Mouse (Mus musculus): ENCODE results near the gene Trank1. TPM values are rescaled to one million over a fixed set of nuclear protein-coding genes. Genes with fewer than 3 reads are reported as not detected.
A peak's percentile ranks its signal among the peaks of the same experiment; 100 is the strongest.

Gene Trank1
- total RNA-seq (2022): 100 to 1,000 TPM; 194 to 269 (median 224) TPM

DNA sequence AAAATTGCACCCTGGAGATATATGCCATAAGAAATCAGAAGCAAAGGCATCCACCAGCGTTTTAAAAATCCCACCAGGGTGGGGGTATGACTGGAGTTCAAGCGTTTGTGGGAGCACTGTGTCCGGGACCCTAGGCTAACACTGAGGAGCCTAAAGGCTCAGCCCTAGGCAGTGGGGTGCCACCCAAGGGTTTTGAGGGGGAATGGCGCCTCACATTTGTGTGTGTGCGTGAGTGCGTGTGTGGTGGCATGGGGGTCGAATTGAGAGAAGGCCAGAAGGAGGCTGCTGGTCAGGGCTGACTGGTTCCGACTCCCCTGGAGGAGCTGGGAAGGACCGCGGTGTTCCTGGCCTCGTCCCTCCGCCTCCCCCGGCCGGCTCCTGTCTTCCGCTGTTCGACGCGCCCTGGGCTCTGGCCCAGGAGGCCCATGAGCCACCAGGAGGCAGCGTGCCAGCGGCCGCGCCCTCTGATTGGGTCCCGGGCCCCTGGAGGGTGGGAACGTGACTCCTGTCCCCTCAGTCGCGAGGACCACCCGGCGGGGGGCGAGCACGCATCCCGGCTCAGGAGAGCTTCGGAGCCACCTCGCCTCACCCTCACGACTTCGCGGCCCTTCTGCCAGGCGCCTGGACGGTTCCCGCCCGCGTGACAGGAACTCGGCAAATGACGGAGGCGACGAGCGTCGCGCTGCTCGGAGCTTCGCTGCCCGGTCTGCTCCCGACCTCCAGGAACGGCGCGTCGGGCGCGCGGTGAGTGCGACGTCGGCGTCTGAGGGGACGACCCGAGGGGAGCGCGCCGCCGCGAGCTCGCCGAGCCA, at the start of gene Trank1:
TSS of gene Trank1 (plus strand) at position 709 of the 812 bp plus-strand sequence.
- peak in 1 of 2 experiments; percentile 35 for DNase-seq (ENCODE audit: low spot score in 2 of 2)

DNA sequence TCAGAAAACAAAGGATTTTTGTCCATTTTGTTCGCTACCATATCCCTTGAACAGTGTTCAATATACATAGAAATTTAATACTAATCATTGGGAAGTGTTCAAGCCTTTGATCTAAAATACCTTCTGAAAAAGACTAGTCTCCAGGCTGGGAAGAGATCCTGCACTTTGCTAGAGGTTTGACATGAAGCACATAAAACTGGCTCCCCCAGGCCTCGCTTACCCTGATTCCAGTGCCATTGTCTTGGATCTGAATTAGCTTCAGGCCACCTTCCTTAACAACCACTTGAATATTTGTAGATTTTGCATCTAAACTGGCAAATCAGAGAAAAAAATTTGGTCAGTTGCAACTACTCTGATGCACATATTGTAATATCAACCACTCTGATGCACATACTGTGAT, 43.5 kb upstream of the Trank1 start:
- no peak for DNase-seq (ENCODE audit: low spot score in 2 of 2)

DNA sequence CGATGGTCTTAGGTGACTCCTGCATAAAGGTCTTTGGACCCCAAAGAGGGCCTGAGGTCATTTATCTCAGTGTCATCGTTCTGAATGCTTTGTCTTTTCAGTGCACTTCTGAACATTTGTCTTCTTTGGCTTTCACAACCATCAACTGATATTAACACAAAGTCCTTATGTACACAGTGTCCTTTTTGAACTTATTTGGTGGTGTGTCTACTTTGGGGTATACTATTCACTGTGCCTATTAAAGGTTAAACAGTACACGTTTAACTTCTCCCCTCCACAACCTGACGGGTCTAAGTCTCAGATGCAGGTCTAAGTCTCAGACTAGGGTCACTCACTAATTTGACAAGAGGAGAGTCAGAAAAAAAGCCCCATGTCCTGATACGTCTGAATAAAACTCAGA, 40.9 kb upstream of the Trank1 start:
- DNase-seq (ENCODE audit: low spot score in 2 of 2): no peak

DNA sequence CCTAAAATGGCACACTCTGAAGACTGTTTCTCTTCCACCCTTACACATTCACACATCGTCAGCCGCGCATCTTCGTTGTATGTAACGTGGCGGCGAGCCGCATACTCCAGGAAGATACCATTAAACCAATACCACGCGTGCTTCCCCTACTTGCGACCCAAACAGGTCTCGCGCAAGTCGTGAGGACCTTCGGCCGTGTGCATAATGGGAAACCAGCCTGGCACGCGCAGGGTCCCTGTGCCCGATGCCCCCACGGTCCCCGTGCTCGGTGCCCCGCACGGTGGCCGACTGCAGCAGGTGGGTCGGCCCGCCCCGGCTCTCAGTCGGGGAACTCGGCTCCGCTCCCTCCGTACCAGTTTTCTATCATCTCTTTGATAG, 40.5 kb upstream of the Trank1 start:
- no peak for DNase-seq (ENCODE audit: low spot score in 2 of 2)

DNA sequence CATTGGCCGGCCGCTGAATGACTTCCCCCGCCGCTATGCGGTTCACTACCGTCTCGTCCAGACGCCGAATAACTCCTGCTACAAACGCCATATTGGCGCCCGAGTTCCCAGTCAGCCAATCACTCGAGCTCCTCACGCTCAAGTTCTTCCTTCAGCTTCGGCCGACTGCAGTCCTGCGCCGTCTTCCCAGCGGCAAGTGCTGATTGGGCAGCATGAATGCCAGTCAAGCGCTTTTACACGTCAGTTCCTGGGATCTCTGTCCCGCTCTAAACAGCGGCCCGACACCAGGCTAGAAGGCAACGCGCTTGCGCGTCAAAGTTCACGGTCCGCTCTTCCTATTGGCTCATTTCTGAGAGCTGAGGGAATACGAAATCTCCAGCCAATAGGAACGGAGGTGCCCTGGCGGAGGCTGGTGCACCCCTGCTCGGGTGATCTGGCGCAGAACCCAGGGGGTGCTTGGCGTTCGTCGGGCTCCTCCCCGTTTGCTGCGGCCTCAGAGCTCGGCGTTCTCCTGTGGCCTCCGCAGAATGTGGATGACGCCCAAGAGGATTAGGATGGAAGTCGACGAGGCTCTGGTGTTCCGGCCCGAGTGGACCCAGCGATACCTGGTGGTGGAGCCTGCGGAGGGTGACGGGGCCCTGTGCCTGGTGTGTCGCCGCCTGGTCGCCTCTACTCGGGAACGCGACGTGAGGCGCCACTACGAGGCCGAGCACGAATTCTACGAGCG, 39.9 kb upstream of the Trank1 start, which contains the start of the genes Mlh1 and Epm2aip1:
TSS of gene Mlh1 (minus strand) at position 358 of the 727 bp plus-strand sequence.
TSS of gene Epm2aip1 (plus strand) at position 496 of the 727 bp plus-strand sequence.
- peak; percentile 99 for DNase-seq (ENCODE audit: low spot score in 2 of 2)

DNA sequence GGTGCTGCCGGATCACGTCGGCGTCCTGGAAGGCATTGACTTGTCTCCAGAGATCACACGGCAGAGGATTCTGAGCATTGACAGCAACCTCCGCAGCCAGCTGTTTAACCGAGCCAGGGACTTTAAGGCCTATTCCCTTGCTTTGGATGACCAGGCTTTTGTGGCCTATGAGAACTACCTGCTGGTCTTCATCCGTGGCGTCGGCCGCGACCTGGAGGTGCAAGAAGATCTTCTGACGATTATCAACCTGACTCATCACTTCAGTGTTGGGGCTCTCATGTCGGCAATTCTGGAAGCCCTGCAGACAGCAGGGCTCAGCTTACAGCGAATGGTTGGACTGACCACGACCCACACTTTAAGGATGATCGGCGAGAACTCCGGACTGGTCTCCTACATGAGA, 39.2 kb upstream of the Trank1 start:
- peak in 1 of 2 experiments; percentile 21 for DNase-seq (ENCODE audit: low spot score in 2 of 2)

DNA sequence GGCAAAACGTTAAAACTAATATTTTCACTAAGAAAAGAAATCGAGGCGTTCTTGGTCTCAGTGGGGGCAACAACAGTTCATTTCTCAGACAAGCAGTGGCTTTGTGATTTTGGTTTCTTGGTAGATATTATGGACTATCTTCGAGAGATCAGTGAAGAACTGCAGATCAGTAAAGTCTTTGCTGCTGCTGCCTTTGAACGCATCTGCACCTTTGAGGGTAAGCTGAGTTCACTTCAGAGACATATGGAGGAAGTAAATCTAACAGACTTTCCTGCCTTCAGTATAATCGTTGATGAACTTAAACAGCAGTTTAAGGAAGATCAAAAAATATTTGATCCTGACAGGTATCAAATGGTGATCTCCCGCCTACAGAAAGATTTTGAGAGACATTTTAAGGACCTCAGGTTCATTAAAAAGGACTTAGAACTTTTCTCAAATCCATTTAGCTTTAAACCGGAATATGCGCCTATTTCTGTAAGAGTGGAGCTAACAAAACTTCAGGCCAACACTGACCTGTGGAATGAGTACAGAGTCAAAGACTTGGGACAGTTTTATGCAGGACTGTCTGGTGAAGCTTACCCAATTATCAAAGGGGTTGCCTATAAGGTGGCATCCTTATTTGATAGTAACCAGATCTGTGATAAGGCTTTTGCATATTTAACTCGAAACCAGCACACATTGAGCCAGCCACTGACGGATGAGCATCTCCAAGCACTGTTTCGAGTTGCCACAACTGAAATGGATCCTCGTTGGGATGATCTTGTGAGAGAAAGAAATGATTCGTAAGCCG, 38.3 kb upstream of the Trank1 start:
- no peak for DNase-seq (ENCODE audit: low spot score in 2 of 2)

DNA sequence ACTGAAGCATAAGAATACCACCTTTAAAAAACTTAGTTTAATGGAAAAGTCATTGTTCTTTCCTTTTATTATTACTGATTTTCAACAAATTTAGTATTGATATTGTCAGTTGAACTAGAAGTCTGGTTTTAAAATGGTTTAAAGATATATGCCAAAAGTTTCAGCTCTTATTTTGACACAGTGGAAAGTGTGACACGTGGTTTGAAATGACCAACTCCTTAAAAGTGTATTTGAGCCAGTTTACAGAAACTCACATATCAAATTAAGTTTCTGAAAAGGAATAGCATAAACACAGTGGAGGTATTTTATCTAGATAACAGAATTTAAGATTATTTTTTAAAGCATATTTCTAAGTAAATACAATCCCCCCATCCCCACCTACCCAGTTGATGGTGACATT, 37.6 kb upstream of the Trank1 start:
- no peak for DNase-seq (ENCODE audit: low spot score in 2 of 2)

DNA sequence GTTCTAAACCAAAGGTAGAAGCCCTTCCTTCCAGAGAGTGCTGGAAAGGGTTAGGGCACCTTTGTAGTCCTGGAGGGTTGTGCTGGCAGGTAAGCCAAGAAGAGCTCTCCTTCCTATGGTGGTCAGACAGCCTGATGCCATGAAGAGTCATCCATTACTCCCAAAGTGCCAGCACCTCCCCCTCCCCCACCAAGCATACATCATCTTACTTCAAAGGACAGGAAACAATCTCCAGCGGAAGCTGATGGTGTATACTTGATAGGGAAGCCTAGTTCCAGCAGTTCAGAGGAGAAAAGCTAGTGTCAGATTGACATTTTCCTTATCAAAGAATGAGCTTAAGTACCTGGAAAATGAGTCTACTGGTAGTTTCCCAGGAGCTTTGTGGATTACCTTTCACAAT, 36.4 kb upstream of the Trank1 start:
- no peak for DNase-seq (ENCODE audit: low spot score in 2 of 2)

DNA sequence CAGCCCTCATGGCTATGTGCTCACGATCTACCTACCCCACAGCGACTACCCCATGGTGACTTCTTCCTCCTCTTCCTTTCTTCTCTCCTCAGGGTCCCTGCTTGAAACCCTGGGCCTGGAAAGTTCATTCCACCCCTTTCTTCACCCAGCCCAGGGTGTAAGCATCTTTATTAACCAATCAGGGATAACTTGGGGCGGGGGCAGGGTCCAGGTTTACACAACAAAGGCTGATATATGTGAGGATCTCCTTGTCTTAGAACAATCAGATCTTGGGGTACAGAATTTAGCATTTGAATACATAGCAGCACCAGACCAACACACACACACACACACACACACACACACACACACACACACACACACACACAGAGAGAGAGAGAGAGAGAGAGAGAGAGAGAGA, 26.5 kb upstream of the Trank1 start:
- no peak for DNase-seq (ENCODE audit: low spot score in 2 of 2)

DNA sequence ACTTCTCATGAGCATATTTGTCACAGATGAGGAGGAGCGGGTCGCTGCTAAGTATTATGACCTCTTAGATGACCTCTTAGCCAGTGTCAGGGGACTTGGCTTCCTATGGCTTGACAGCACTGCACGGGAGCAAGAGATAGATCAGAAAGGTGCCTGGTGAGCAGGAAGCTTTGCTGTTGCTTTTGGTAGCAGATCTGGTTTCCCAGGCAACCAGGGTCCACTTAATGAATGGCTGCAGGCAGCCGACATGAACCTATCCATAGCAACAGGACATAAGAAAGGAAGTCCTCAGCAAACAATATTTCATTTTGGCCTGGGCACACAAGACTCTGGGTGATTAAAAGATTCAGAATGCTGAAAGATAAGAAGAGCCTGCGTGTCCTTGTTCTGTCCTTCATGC, 25.9 kb upstream of the Trank1 start:
- no peak for DNase-seq (ENCODE audit: low spot score in 2 of 2)

DNA sequence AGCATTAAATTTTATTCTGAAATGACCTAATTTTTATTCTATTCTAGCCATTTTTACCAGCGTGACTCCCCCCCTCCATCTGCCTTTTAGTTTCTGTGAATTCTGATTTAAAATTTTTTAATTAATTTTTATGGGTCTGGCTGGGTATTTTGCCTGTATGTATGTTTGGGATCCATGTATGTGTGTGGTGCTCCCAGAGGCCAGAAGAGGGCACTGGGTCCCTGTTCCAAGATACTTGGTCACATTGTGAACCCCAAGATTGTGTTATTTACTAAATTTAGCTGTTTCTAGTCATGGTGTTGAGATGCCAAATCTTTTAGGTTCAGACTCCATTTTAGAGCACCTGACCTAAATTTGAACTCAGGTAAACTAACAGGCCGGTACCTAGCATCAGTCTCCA, 25.1 kb upstream of the Trank1 start:
- no peak for DNase-seq (ENCODE audit: low spot score in 2 of 2)

DNA sequence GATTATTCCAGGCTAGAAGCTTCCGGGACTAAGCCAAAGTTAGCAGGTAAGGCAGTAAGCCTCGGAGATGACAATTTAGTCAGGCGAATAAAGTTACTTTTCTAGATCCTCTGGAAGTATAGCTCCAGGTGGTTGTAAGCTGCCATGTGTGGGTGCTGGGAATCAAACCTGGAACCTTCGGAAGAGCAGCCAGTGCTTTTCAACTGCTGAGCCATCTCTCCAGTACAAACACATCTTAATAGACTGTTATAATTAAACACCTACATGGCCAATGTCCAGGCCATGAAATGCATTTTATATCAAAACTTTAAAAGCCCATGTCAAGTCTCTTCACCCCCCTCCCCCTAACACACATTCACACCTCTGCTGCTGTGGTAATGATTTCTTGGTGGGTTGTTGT, 23.6 kb upstream of the Trank1 start:
- DNase-seq (ENCODE audit: low spot score in 2 of 2): no peak

DNA sequence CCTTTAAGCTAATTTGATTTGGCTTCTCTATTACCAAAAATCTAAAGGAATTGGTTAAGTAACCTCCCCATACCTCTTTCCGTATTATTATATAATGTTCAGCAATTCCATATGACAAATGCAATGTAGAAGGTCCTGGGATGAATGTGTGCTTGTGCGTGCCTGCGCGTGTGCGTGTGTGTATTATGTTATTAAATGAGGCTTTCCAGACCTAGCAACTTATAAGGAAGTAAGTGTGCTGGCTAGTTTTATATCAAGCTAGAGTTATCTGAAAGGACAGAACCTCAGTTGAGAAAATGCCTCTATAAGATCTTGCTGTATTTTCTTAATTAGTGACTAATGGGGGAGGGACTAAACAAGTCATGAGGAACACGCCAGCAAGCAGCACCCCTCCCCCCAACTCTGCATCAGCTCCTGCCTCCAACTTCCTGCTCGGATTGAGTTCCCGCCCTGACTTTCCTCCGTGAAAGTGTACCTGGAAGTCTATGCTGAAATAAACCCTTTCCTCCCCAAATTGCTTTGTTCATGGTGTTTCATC, 22.2 kb upstream of the Trank1 start:
- no peak for DNase-seq (ENCODE audit: low spot score in 2 of 2)

DNA sequence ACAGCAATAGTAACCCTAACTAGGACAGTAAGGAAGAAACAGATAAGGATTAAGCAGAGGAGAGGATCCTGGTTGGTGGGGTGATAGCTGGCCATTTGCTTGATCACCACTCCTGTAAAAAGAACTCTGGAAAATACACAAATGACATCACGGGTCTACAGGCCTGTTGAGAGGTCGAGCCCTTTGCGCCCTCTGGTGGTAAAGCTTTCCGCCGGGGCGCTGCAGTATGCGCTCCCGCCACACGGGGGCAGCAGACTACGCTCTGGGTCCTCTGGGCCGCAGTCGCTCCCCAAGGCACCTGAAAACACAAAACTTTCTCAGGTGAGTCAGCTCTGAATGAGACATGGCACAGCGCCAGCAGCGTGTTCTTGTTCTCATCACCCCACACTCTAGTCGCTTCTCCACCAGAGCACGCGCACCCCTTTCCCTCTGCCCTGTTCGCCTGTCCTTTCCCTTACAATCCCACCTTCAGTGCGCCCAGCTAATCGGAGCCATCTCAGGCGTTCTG, 21.7 kb upstream of the Trank1 start:
- DNase-seq (ENCODE audit: low spot score in 2 of 2): peak; percentile 85 to 96

DNA sequence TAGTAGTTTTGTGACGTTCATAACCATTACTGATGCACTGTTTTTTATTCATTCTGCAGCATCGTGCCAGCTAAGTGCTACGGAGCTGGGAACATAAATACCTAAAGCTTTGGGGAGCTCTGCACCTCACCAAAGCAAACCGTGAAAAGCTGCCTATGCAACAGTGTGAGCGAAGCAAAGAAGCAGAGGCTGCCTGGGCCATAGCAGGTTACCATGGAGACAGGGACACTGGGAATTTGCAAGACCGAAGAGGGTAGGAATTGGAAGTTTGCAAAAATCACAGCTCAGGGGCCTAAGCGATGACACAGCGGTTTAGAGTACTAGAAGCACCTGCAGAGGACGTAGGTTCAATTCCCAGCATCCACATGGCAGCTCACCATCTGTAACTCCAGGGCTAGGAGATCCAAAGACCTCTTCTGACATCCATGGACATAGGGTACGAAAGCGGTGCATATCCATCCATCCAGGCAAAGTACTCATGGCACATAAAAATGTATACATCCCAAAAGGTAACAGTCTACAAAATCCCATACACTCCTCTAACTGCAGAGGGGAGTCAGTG, 20.9 kb upstream of the Trank1 start:
- no peak for DNase-seq (ENCODE audit: low spot score in 2 of 2)

DNA sequence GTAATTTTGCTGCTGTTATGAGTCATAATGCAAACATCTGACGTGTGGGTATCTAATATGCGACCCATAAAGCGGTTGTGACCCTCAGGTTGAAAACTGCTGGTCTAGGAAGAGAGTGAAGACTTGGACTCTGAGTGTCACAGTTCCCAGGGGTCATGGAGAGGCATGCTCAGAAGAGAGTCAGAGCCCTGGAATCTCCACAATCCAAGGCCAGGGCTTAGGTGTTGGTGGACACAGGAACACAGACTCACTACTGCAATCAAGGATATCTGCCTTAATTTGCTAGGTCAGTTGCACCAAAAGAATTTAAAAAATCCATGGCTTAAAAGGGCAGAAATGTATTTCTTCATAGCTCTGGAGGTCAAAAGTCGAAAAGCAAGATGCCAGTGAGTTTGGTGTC, 18.3 kb upstream of the Trank1 start:
- no peak for DNase-seq (ENCODE audit: low spot score in 2 of 2)

DNA sequence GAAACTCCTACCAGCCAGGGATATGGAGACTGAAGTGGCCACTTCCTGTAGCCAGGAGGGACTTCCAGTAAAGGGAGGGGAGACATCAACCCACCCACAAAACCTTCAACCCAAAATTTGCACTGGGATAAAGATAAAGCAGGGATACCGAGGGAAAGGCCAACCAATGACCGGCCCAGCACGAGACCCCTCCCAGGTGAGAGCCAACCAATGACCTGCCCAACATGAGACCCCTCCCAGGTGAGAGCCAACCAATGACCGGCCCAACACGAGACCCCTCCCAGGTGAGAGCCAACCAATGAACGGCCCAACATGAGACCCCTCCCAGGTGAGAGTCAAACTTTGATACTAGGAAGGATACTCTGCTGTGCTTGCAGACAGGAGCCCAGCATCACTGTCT, 16.6 kb upstream of the Trank1 start:
- DNase-seq (ENCODE audit: low spot score in 2 of 2): no peak

DNA sequence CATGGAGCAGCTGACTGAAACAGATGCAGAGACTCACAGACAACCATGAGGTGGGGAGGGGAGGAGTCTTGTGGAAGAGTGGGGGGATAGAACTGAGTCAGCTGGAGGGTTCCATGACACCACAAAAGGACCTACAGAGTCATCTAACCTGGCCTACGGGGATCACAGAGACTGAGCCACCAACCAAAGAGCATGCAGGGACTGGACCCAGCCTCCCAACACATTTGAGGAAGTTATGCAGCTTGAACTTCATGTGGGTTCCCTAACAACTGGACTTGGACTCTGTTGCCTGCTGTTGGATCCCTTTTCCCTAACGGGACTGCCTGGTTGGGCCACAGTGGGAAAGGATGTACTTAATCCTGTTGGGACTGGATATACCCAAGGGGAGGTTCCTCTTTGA, 16.2 kb upstream of the Trank1 start:
- no peak for DNase-seq (ENCODE audit: low spot score in 2 of 2)

DNA sequence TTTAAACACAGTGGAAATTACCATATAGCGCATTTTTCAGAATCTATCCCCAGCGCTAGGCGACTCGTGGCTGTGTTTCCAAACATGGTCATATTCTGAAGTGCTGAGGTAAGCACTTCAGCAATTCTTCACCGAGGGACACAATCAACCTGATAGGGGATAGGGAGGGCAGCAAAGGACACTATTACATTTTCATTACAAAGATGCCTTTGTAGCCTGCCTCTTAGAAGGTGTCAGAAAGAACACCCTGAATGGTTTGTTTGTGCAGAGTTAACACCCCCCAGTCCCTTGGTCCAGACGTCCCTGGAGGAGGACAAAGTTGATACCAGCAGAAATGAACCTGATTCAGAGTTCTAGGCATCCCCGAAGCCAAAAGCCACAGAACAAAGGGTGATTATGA, 15.1 kb upstream of the Trank1 start:
- DNase-seq (ENCODE audit: low spot score in 2 of 2): no peak

DNA sequence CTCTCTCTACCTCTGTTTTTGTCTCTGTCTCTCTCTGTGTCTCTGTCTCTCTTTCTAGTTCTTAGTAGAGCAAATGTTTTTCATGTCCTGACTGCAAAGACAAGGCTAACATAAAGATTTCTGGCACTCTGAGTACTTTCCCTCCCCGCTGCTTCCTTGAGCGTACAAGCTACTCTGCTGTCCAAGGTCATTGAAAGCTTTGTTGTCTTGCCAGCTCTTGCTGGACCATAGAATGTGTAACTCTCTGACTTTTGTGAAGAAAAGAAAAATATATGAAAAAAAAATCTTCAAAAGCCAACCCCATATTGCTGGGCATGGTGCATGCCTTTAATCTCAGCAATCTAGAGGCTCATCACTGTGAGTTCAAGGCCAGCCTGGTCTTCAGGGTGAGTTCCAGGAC, 12.9 kb upstream of the Trank1 start:
- DNase-seq (ENCODE audit: low spot score in 2 of 2): no peak

Measured in layer of hippocampus, adult 8-10 months (tissue).